Comparison of ENCODE assay signal across 8 mouse cellular contexts in genomic region chr16:10520908-10521614, GRCm38 (mm10). TPM values are rescaled to one million over a fixed set of nuclear protein-coding genes. Genes with fewer than 3 reads are reported as not detected.
DNase-seq lines count a peak whose midpoint lies in the region; ATAC-seq and TF ChIP-seq lines count a peak whose summit lies in the region.

No protein-coding gene starts in this region.

- H3K27me3 ChIP-seq in thymus, adult 2 months (ENCODE audit: control insufficient read depth, insufficient read depth, low read length) = no peaks in the 10 kb centered on the region
- H3K27me3 ChIP-seq in intestine, embryonic 15.5 days (replicated peaks) = no peaks in the 10 kb centered on the region
- H3K27me3 ChIP-seq in midbrain, embryonic 15.5 days (replicated peaks) = no peaks in the 10 kb centered on the region

- H3K4me1 ChIP-seq in thymus, adult 2 months (replicated peaks; ENCODE audit: control insufficient read depth, insufficient read depth, low read length) = peaks cover 19% of the 10 kb centered on the region
- no peaks in the 10 kb centered on the region for H3K4me1 ChIP-seq in intestine, embryonic 15.5 days (replicated peaks)
- H3K4me1 ChIP-seq in midbrain, embryonic 15.5 days = no peaks in the 10 kb centered on the region

- intact Hi-C loops in gastrocnemius, postnatal 14 days (cut with DNase I; ENCODE audit: low total_unique reads) = loop anchor here (5.0 kb wide), 2 partner anchors 104 to 239 kb away; no protein-coding TSS in a partner anchor
- intact Hi-C loops in left cerebral cortex, postnatal 4 days (cut with DNase I) = loop anchor here (5.0 to 10.0 kb wide), 3 partner anchors 104 to 426 kb away; no protein-coding TSS in a partner anchor

- H3K36me3 ChIP-seq in thymus, adult 2 months (ENCODE audit: control insufficient read depth, insufficient read depth, low read length) = no peaks in the 10 kb centered on the region
- no peaks in the 10 kb centered on the region for H3K36me3 ChIP-seq in intestine, embryonic 15.5 days
- no peaks in the 10 kb centered on the region for H3K36me3 ChIP-seq in midbrain, embryonic 15.5 days (replicated peaks)

- ATAC-seq in common myeloid progenitor, adult 5-6 weeks (replicated peaks; ENCODE audit: low read depth, poor library complexity, severe bottlenecking) = peak; percentile 73
- peak; percentile 72 for ATAC-seq in intestine, embryonic 15.5 days
- ATAC-seq in midbrain, embryonic 15.5 days (replicated peaks) = peak; percentile 85

- no peak overlapping the region for H3K9ac ChIP-seq in intestine, embryonic 15.5 days
- H3K9ac ChIP-seq in midbrain, embryonic 15.5 days = no peak overlapping the region

- no peak overlapping the region for H3K27ac ChIP-seq in thymus, adult 2 months (ENCODE audit: control insufficient read depth, insufficient read depth, low read length)
- H3K27ac ChIP-seq in intestine, embryonic 15.5 days = no peak overlapping the region
- H3K27ac ChIP-seq in midbrain, embryonic 15.5 days = no peak overlapping the region

- WGBS in thymus, adult 2 months = 67% methylated on average over 2 of the region's 2 CpGs
- WGBS in intestine, embryonic 15.5 days = 36% methylated on average over 2 of the region's 2 CpGs
- 45% methylated on average over 2 of the region's 2 CpGs for WGBS in midbrain, embryonic 15.5 days

- no peak; the same call in 1 of the 2 replicates for TF ChIP-seq CTCF in thymus, adult 2 months (IDR thresholded peaks at IDR 0.05; ENCODE audit: borderline replicate concordance, control insufficient read depth, extremely low read depth, insufficient read depth, low read length, poor library complexity)

- no peak overlapping the region for H3K4me2 ChIP-seq in intestine, embryonic 15.5 days (replicated peaks)
- no peak overlapping the region for H3K4me2 ChIP-seq in midbrain, embryonic 15.5 days

- no peaks in the 10 kb centered on the region for H3K9me3 ChIP-seq in intestine, embryonic 15.5 days
- H3K9me3 ChIP-seq in midbrain, embryonic 15.5 days = no peaks in the 10 kb centered on the region

- no peak overlapping the region for H3K4me3 ChIP-seq in thymus, adult 2 months (ENCODE audit: control insufficient read depth, insufficient read depth, low read length)
- H3K4me3 ChIP-seq in intestine, embryonic 15.5 days (replicated peaks) = no peak overlapping the region
- no peak overlapping the region for H3K4me3 ChIP-seq in midbrain, embryonic 15.5 days

- no peak for TF ChIP-seq POLR2A in thymus, adult 2 months (IDR thresholded peaks at IDR 0.05; ENCODE audit: control insufficient read depth, extremely low read depth, insufficient read depth, low read length, poor library complexity)

- peak; percentile 72 for DNase-seq in thymus, adult 2 months
- no peak for DNase-seq in thymus, adult 18-20 months
- peak; percentile 58 for DNase-seq in gastrocnemius, postnatal 14 days
- peak; percentile 86 for DNase-seq in left cerebral cortex, postnatal 4 days
- peak; percentile 72 to 85 for DNase-seq in spleen, postnatal 4 days (ENCODE audit: low spot score in 2 of 2)

RNA-seq across cellular contexts. Expression of gene Dexi, which starts 21.8 kb away (rescaled TPM):
- 122 and 146 TPM in 2 replicates for polyA plus RNA-seq in thymus, adult 2 months (2012; rRNA removed)
- 3.7 and 5.9 TPM in 2 replicates for total RNA-seq in common myeloid progenitor, adult 5-6 weeks (2017)
- total RNA-seq in gastrocnemius, postnatal 14 days (2021) = 10 to 100 TPM; 25.9 to 26.0 TPM
- 14.1 and 14.7 TPM in 2 replicates for polyA plus RNA-seq in intestine, embryonic 15.5 days (2015; fragmentation: Nextera tagmentation; extraction: Ambion mirVana)
- 10 to 100 TPM; 22.2 to 22.3 TPM for total RNA-seq in left cerebral cortex, postnatal 4 days (2021)
- polyA plus RNA-seq in midbrain, embryonic 15.5 days (2015; fragmentation: Nextera tagmentation; extraction: Ambion mirVana) = 17.1 and 17.8 TPM in 2 replicates

RNA-seq across cellular contexts. Expression of gene Clec16a, which starts 24.1 kb away (rescaled TPM):
- 25.2 and 30.1 TPM in 2 replicates for polyA plus RNA-seq in thymus, adult 2 months (2012; rRNA removed)
- total RNA-seq in common myeloid progenitor, adult 5-6 weeks (2017) = 15.5 and 16.5 TPM in 2 replicates
- 10 to 100 TPM; 26.2 to 28.4 TPM for total RNA-seq in gastrocnemius, postnatal 14 days (2021)
- polyA plus RNA-seq in intestine, embryonic 15.5 days (2015; fragmentation: Nextera tagmentation; extraction: Ambion mirVana) = 26.8 and 27.2 TPM in 2 replicates
- 10 to 100 TPM; 59.0 to 66.1 TPM for total RNA-seq in left cerebral cortex, postnatal 4 days (2021)
- polyA plus RNA-seq in midbrain, embryonic 15.5 days (2015; fragmentation: Nextera tagmentation; extraction: Ambion mirVana) = 73.9 and 89.0 TPM in 2 replicates

RNA-seq across cellular contexts. Expression of gene Ciita, which starts 41.2 kb away (rescaled TPM):
- 30.1 and 31.5 TPM in 2 replicates for polyA plus RNA-seq in thymus, adult 2 months (2012; rRNA removed)
- 0.69 and 1.2 TPM in 2 replicates for total RNA-seq in common myeloid progenitor, adult 5-6 weeks (2017)
- total RNA-seq in gastrocnemius, postnatal 14 days (2021) = under 1 TPM; 0.14 to 0.22 TPM
- polyA plus RNA-seq in intestine, embryonic 15.5 days (2015; fragmentation: Nextera tagmentation; extraction: Ambion mirVana) = 0.37 and 0.41 TPM in 2 replicates
- total RNA-seq in left cerebral cortex, postnatal 4 days (2021) = under 1 TPM in 1 of 2 experiments, not detected in 1; 0.10 TPM
- polyA plus RNA-seq in midbrain, embryonic 15.5 days (2015; fragmentation: Nextera tagmentation; extraction: Ambion mirVana) = 0.39 and 0.95 TPM in 2 replicates

Comparison
In these comparisons a context has a peak if more than half of its experiments do, and no peak if none do; other contexts are left out.
1. DNase-seq: peak in thymus, adult 2 months (single experiment), gastrocnemius, postnatal 14 days (single experiment), left cerebral cortex, postnatal 4 days (single experiment) and spleen, postnatal 4 days (2 of 2); none in thymus, adult 18-20 months (0 of 2).
2. Peak in every context shown above with its lines, with median percentiles within 50 percentile points of each other: ATAC-seq.